Mouse (Mus musculus): ENCODE data around the gene Sec14l4. TPM values are rescaled to one million over a fixed set of nuclear protein-coding genes. Genes with fewer than 3 reads are reported as not detected.

Gene Sec14l4
- polyA plus RNA-seq, 1 experiment from 2014 or later: not detected

DNA sequence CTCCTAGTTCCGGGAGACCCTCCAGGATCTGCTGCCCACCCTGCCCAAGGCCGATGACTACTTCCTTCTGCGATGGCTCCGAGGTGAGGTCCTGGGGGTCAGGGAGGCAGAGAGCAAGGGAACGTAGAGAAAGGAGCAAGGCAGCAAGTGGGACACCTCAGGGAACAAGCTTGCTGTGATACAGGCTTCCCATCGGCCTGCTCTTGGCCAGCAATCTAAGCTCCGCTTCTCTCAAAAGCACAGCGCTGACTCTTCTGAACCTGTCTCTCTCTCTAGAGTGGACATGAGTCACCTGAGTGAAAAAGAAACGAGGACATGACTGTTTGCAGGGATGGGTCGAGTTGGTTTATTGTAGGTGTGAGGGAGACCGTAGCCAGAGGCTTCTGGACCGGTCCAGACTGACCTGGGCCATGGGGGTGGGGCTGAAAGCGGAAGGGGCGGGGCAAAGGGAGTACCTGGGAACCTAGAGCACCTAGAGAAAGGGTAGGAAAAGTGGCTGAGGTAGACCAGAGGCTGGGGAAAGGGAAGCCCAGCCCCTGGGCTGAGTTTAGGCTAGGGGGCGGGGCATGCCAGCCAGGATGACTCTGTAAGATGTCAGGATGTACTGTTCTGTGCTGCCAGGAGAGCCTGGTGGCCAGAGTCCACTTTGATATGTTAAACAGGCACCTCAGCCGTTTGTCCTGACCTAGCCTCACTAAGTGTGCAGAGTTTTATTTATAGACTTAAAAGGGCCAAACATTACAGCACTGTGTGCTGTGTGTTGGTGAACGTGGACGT is 4.0 kb downstream of the Sec14l4 start:
- no peak overlapping the region for H3K27ac ChIP-seq (ENCODE audit: low read depth, low read length)
- H3K36me3 ChIP-seq (ENCODE audit: control insufficient read depth, insufficient read depth, low read length): no peaks in the 10 kb centered on the region
- no peaks in the 10 kb centered on the region for H3K4me1 ChIP-seq (replicated peaks; ENCODE audit: control insufficient read depth, insufficient read depth, low read length)
- no peaks in the 10 kb centered on the region for H3K9me3 ChIP-seq (ENCODE audit: control insufficient read depth, low read length)
- H3K9ac ChIP-seq (ENCODE audit: low read depth, low read length): no peak overlapping the region
- ATAC-seq (ENCODE audit: low FRiP score) (no peak), DNase-seq (ENCODE audit: low spot score) (no peak)
- WGBS: 67% methylated on average over 18 of the region's 18 CpGs
- H3K27me3 ChIP-seq (ENCODE audit: control insufficient read depth, insufficient read depth, low read length): no peaks in the 10 kb centered on the region
- H3K4me2 ChIP-seq (replicated peaks; ENCODE audit: low read depth, low read length): no peak overlapping the region
- no peak overlapping the region for H3K4me3 ChIP-seq (ENCODE audit: low read depth, low read length)

GRCm38 (mm10) chr11:4035916-4036315 is 4.7 kb downstream of the Sec14l4 start:
- Histone ChIP-seq H3K27me3 (ENCODE audit: control insufficient read depth, insufficient read depth, low read length) (no peaks in the 10 kb centered on the region), H3K4me2 (replicated peaks; ENCODE audit: low read depth, low read length) (no peak overlapping the region), H3K9me3 (ENCODE audit: control insufficient read depth, low read length) (no peaks in the 10 kb centered on the region), H3K4me1 (replicated peaks; ENCODE audit: control insufficient read depth, insufficient read depth, low read length) (no peaks in the 10 kb centered on the region), H3K36me3 (ENCODE audit: control insufficient read depth, insufficient read depth, low read length) (no peaks in the 10 kb centered on the region), H3K27ac (ENCODE audit: low read depth, low read length) (no peak overlapping the region), H3K9ac (ENCODE audit: low read depth, low read length) (no peak overlapping the region), H3K4me3 (ENCODE audit: low read depth, low read length) (no peak overlapping the region)
- ATAC-seq (ENCODE audit: low FRiP score): no peak
- no peak for DNase-seq (ENCODE audit: low spot score)
- WGBS: 87% methylated on average over 6 of the region's 6 CpGs

DNA sequence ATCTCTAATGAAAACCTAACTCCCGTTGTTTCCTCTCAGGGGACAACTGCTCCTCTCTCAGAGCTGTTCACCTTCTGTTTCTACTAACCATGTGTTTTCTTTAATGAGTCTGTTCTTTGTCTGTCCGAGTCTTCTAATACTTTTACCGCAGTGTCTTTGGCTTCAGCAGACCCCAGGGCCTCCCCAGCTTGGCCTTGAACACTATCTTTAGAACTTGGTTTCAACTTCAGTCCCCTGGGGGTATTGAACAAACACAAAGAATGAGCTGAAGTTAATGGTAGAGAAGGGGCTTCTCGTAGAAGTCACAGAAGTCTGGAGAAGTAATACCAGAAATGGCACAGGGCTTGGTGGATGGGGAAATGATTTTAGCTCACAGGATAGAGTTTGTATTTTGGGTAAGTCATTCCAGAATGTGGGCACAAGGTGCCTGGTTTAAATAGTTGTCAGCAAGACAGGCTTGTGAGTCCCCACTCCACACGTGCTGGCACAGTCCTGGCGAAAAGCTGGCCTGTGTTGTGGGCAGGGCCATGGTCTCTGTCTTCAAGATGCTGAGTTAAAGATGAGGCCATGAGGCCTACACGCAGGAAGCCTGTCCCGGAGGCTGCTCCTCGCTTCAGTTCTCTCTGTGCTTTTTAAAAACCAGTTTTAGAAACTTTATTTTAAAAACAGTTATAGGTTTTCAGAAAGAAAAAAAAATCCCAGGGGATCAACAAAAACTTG is 5.3 kb downstream of the Sec14l4 start:
- H3K4me2 ChIP-seq (replicated peaks; ENCODE audit: low read depth, low read length): no peak overlapping the region
- no peaks in the 10 kb centered on the region for H3K4me1 ChIP-seq (replicated peaks; ENCODE audit: control insufficient read depth, insufficient read depth, low read length)
- no peak for DNase-seq (ENCODE audit: low spot score)
- no peak for ATAC-seq (ENCODE audit: low FRiP score)
- H3K9me3 ChIP-seq (ENCODE audit: control insufficient read depth, low read length): no peaks in the 10 kb centered on the region
- no peak overlapping the region for H3K9ac ChIP-seq (ENCODE audit: low read depth, low read length)
- no peak overlapping the region for H3K4me3 ChIP-seq (ENCODE audit: low read depth, low read length)
- no peaks in the 10 kb centered on the region for H3K27me3 ChIP-seq (ENCODE audit: control insufficient read depth, insufficient read depth, low read length)
- H3K27ac ChIP-seq (ENCODE audit: low read depth, low read length): no peak overlapping the region
- 74% methylated on average over 9 of the region's 9 CpGs for WGBS
- no peaks in the 10 kb centered on the region for H3K36me3 ChIP-seq (ENCODE audit: control insufficient read depth, insufficient read depth, low read length)

DNA sequence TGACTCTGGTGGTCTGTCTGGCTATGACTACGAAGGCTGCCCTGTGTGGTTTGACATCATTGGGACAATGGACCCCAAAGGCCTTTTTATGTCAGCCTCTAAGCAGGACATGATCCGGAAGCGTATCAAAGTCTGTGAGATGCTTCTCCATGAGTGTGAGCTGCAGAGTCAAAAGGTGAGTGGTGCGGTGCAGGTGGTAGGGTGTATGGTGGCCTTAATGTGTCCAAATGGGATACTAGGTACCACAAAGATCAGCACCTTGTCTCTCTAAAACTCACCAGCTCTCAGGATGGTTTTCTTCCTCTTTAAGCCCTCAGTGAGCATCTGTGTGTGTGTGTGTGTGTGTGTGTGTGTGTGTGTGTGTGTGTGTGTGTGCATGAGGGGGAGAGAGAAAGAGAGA is 8.7 kb downstream of the Sec14l4 start:
- Histone ChIP-seq H3K4me1 (replicated peaks; ENCODE audit: control insufficient read depth, insufficient read depth, low read length) (no peaks in the 10 kb centered on the region), H3K4me2 (replicated peaks; ENCODE audit: low read depth, low read length) (no peak overlapping the region), H3K4me3 (ENCODE audit: low read depth, low read length) (no peak overlapping the region), H3K9ac (ENCODE audit: low read depth, low read length) (no peak overlapping the region), H3K9me3 (ENCODE audit: control insufficient read depth, low read length) (no peaks in the 10 kb centered on the region), H3K27ac (ENCODE audit: low read depth, low read length) (no peak overlapping the region), H3K36me3 (ENCODE audit: control insufficient read depth, insufficient read depth, low read length) (no peaks in the 10 kb centered on the region), H3K27me3 (ENCODE audit: control insufficient read depth, insufficient read depth, low read length) (no peaks in the 10 kb centered on the region)
- DNase-seq (ENCODE audit: low spot score) (no peak), ATAC-seq (ENCODE audit: low FRiP score) (no peak)
- whole genome bisulfite sequencing: 94% methylated on average over 4 of the region's 4 CpGs

DNA sequence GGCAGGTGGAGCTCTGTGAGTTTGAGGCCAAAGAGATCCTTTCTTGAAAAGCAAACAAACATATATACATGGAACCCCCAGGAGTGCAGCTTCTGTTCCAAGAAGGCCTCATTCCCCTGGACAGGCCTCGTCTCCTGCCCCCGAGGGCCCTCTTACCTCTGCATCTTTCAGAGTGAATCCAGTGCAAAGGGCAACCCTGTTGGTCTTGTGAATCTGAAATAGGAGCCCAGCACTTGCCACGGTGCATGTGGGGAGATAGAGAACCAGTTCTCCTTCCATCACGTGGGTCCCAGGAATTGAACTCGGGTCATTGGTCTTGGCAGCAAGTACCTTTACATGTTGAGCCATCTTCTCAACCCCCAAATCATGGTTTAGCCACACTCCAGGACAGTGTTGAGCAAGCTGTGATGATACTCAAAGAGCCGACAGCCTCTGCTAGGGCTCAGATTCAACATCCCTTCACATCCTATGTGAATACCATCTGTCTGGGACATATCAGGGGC is 9.9 kb downstream of the Sec14l4 start:
- 76% methylated on average over 6 of the region's 6 CpGs for WGBS
- ATAC-seq (ENCODE audit: low FRiP score): no peak
- H3K9ac ChIP-seq (ENCODE audit: low read depth, low read length): no peak overlapping the region

DNA sequence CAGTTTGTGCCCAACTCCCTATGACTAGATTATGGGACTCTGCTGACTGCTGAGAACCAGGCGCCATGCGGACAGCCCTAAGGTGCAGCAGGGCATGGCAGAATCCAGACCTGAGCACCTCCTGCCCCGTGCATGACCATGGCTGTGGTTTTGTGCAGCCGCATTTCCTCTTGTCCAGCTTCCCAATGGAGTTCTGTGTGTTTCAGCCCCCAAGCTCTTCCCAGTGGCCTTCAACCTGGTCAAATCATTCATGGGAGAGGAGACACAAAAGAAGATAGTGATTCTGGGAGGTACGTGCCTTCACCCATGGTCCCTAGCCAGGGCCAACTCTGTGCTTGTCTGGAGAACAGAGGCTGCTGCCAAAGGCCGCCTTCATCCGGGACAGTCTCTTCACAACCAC is 11.8 kb downstream of the Sec14l4 start:
- Histone ChIP-seq H3K27me3 (ENCODE audit: control insufficient read depth, insufficient read depth, low read length) (no peaks in the 10 kb centered on the region), H3K4me1 (replicated peaks; ENCODE audit: control insufficient read depth, insufficient read depth, low read length) (no peaks in the 10 kb centered on the region), H3K9ac (ENCODE audit: low read depth, low read length) (no peak overlapping the region), H3K27ac (ENCODE audit: low read depth, low read length) (no peak overlapping the region), H3K4me3 (ENCODE audit: low read depth, low read length) (no peak overlapping the region), H3K4me2 (replicated peaks; ENCODE audit: low read depth, low read length) (no peak overlapping the region), H3K36me3 (ENCODE audit: control insufficient read depth, insufficient read depth, low read length) (no peaks in the 10 kb centered on the region), H3K9me3 (ENCODE audit: control insufficient read depth, low read length) (no peaks in the 10 kb centered on the region)
- no peak for ATAC-seq (ENCODE audit: low FRiP score)
- no peak for DNase-seq (ENCODE audit: low spot score)
- WGBS: 89% methylated on average over 7 of the region's 7 CpGs

More for the DNA sequence above, 9.9 kb downstream of the Sec14l4 start:
- no peak overlapping the region for H3K4me3 ChIP-seq (ENCODE audit: low read depth, low read length)
- no peaks in the 10 kb centered on the region for H3K36me3 ChIP-seq (ENCODE audit: control insufficient read depth, insufficient read depth, low read length)
- DNase-seq (ENCODE audit: low spot score): no peak
- no peaks in the 10 kb centered on the region for H3K9me3 ChIP-seq (ENCODE audit: control insufficient read depth, low read length)
- no peak overlapping the region for H3K27ac ChIP-seq (ENCODE audit: low read depth, low read length)
- H3K4me1 ChIP-seq (replicated peaks; ENCODE audit: control insufficient read depth, insufficient read depth, low read length): no peaks in the 10 kb centered on the region
- no peak overlapping the region for H3K4me2 ChIP-seq (replicated peaks; ENCODE audit: low read depth, low read length)
- no peaks in the 10 kb centered on the region for H3K27me3 ChIP-seq (ENCODE audit: control insufficient read depth, insufficient read depth, low read length)

- Histone ChIP-seq H3K27ac (ENCODE audit: low read depth, low read length) (no peak overlapping the region), H3K4me2 (replicated peaks; ENCODE audit: low read depth, low read length) (no peak overlapping the region), H3K9ac (ENCODE audit: low read depth, low read length) (no peak overlapping the region), H3K36me3 (ENCODE audit: control insufficient read depth, insufficient read depth, low read length) (no peaks in the 10 kb centered on the region), H3K4me3 (ENCODE audit: low read depth, low read length) (no peak overlapping the region), H3K4me1 (replicated peaks; ENCODE audit: control insufficient read depth, insufficient read depth, low read length) (no peaks in the 10 kb centered on the region), H3K27me3 (ENCODE audit: control insufficient read depth, insufficient read depth, low read length) (no peaks in the 10 kb centered on the region), H3K9me3 (ENCODE audit: control insufficient read depth, low read length) (no peaks in the 10 kb centered on the region)
- DNase-seq (ENCODE audit: low spot score) (no peak), ATAC-seq (ENCODE audit: low FRiP score) (no peak)
- WGBS: 73% methylated on average over 5 of the region's 5 CpGs
Measured at GRCm38 (mm10) chr11:4046526-4046925, 15.3 kb downstream of the Sec14l4 start.

DNA sequence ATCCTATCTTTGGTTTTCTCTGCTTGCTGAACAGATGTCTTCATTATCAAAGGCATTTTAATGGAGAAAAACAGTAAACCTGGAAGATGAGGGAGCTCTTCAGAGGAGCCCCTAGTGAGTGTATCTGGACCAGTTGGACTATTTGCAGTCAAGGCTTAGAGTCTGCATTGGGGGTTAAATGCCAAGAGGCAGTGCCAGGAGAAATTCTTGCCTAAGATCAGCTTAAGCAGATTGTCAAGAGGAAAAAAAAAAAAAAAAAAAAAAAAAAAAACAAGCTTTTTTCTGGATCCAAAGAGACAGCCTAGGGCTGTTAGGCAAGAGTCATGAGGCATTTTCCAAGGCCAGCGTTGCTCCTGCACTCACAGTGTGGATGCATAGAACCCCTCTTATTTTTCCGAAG is 16.5 kb downstream of the Sec14l4 start:
- Histone ChIP-seq H3K9ac (ENCODE audit: low read depth, low read length) (no peak overlapping the region), H3K4me3 (ENCODE audit: low read depth, low read length) (no peak overlapping the region), H3K27ac (ENCODE audit: low read depth, low read length) (no peak overlapping the region), H3K9me3 (ENCODE audit: control insufficient read depth, low read length) (no peaks in the 10 kb centered on the region), H3K27me3 (ENCODE audit: control insufficient read depth, insufficient read depth, low read length) (no peaks in the 10 kb centered on the region), H3K4me1 (replicated peaks; ENCODE audit: control insufficient read depth, insufficient read depth, low read length) (no peaks in the 10 kb centered on the region), H3K4me2 (replicated peaks; ENCODE audit: low read depth, low read length) (no peak overlapping the region), H3K36me3 (ENCODE audit: control insufficient read depth, insufficient read depth, low read length) (no peaks in the 10 kb centered on the region)
- WGBS: 86% methylated on average over 2 of the region's 2 CpGs
- no peak for ATAC-seq (ENCODE audit: low FRiP score)
- no peak for DNase-seq (ENCODE audit: low spot score)

DNA sequence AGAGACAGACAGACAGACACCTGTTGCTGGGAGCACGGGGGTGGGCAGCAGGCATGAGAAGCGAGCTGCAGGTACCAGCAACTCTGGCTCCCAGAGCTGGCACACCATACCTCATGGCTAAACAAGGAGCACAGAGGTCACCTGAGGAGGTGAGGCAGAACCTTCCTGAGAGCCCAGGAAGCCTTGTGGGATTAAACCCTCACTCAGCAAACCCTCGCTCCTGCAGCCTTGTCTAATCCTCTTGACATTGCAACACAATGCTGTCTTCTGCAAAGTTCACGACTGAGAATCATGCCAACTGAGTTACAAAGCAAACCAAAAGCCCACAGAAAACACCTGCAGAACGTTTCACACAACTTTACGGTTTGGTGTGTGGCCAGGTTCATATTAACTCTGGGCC is 17.2 kb downstream of the Sec14l4 start:
- 90% methylated on average over 6 of the region's 6 CpGs for WGBS
- H3K4me2 ChIP-seq (replicated peaks; ENCODE audit: low read depth, low read length): no peak overlapping the region

More for the DNA sequence above, 17.2 kb downstream of the Sec14l4 start:
- no peak overlapping the region for H3K4me3 ChIP-seq (ENCODE audit: low read depth, low read length)
- no peaks in the 10 kb centered on the region for H3K36me3 ChIP-seq (ENCODE audit: control insufficient read depth, insufficient read depth, low read length)
- no peak overlapping the region for H3K27ac ChIP-seq (ENCODE audit: low read depth, low read length)
- H3K4me1 ChIP-seq (replicated peaks; ENCODE audit: control insufficient read depth, insufficient read depth, low read length): no peaks in the 10 kb centered on the region
- ATAC-seq (ENCODE audit: low FRiP score) (no peak), DNase-seq (ENCODE audit: low spot score) (no peak)
- no peaks in the 10 kb centered on the region for H3K9me3 ChIP-seq (ENCODE audit: control insufficient read depth, low read length)
- no peak overlapping the region for H3K9ac ChIP-seq (ENCODE audit: low read depth, low read length)
- no peaks in the 10 kb centered on the region for H3K27me3 ChIP-seq (ENCODE audit: control insufficient read depth, insufficient read depth, low read length)
